Mouse (Mus musculus) adrenal gland, adult (tissue): ENCODE measurements around the gene Dpyd.

Source experiments
- DNase-seq, 2 experiments: peaks; one replicate each; pipeline ENCODE4 v3.0.0; 2022 to 2023; ENCODE audit warnings: low spot score in 1 of 2; ENCODE audit not compliant: inconsistent age in 2 of 2

Gene Dpyd

DNA sequence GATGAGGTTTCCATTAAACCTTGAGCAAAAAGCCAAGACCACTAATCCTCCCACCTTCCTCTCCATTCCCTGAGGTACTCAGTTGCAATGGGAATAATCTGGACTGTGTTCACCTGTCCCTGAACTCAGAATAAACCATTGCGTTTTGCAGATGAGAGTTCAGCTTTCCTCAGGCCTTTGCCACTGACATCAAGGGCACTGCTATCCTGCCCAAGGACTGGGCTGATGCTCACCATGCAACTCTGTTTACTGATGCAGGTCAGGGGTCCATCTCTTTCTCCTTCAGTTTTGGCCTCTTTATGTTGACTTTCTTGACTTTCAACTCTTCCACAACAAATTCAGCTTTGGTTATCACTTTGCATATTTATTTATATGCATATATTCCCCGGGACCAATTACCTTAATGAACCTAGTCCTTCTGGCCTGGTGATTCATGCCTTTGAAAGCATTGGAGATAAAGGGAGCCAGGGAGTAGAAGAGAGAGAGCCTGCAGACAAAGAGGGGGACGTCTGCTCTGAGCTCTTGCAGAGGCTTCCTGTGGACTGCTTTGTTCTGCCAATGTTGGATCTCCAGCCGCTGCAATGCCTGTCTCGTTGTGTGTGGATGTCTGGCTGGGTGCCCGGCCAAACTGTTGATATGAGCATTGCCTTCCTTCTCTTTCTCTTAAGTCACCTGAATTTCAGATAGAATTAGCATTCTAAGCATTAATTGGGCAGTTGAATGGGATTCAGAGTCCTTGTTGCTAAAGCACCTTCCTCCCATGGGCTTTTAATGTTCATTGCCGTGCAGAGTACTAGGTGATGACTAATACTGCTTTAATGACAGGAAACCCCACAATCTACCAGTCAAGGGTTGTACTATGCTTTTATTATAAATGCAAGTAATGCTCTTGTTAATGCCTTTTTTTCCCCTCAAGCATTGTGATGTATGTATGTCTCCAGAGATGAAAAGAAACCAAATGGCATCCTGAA, 771.7 kb downstream of the Dpyd start:
- peak in 1 of 2 experiments; percentile 31 for DNase-seq

DNA sequence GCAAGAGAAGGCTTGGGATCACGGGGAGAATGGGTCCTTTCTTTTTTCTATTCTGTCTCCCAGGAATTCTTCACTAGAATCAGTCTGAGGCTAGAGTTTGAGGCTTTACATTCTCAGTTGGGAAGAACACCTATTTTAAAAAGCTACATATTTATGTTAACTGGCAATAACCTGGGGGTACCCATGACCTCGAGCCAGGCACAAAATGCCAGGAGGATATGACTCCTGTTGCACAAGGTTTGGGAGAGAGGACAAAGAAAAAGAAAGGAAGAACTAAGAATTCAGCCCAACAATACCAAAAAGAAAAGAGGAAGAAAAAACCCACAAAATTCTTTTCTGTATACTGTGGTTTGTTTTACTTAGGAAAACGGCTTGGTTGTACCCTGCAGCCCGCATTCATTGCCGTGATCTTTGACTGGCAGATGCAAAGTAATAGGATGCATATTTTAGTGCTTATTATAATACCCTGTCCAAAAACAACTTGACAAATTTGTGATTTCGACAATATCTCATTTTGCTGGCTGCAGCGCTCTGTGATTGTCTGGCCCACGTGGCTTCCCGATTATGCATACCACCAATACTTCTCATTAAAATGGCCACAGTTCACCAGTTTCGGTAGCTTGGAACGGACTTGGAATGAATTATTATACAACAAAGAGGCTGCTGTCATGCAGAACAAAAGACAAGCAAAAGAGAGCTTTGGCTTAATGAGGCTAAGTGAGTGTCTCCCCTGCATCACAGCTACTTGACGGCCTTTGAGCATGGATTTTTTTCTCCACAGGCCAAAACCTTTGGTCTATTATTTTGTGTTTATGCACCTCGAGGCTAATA, 799.8 kb downstream of the Dpyd start:
- DNase-seq, result no peak

DNA sequence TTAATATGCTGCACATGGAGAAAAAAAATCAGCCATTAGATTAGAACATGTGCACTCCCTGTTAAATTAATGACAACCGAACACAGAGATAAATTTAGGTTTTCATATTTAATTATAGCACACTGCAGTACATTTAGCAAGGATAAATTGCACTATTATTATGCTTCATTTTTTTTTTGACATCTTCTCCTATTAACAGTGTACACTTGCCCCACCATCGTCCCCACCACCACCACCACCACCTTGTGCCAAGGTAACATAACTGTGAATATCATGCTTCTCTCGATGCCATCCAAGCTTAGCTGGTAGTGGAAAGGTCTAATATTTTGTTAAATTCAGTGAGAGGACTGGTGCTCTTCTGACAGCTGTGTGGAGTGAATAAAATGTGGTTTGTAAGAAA, 800.5 kb downstream of the Dpyd start:
- no peak for DNase-seq

DNA sequence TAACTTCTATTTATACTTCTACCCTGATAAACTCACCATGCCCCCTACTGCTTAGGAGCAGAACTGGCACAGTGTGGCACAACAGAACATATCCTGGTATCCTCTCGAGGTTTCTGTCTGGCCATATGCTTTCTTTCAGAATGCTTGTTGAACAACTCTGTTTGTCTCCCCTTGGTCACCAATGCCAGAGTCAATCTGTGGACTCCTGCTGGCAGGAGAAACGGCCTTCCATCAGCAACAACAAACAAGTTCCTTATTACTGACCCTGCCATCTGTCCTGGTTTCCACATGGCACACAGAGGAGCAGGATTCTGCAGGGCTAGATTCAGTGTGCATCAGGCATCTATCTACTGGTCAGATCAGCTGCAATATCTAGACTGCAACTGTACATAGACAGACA, 807.0 kb downstream of the Dpyd start:
- peak in 1 of 2 experiments; percentile 48 for DNase-seq

DNA sequence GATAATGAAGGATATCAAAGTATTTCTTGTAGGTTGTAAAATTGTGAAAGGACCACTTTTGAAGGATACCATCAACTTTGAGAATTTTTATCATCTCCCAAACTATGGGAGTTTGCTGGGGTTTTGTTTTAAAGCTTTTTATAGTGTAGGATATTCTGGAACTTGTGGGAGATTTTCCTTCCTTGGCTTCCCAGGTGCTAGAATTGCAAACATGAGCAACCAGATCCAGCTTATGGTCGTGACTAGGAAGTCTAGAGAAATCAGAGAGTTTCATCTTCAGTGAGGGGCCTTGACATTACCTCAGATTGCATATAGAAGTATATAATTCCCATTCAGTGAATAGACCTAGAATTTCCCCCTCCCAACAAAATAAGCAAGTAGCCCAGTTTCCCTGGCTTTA, 819.2 kb downstream of the Dpyd start:
- no peak for DNase-seq

DNA sequence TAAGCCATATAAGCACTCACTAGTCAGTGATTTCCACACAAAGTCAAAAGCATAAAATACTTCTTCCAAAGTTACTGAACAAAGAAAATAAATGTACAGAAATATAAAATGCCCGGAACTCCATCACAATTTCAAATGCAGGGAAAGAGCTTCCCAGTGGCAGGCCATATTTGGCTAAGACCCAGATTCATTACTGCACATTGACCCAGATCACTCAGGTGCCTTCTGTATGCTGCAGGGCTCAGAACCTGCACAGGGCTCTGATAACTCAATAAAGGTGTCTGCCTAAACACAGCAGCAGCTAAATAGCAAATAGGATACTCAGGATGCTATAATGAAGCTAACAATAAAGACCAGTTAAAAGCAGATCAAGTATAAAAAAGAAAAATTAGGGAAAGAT, 820.5 kb downstream of the Dpyd start:
- no peak for DNase-seq

DNA sequence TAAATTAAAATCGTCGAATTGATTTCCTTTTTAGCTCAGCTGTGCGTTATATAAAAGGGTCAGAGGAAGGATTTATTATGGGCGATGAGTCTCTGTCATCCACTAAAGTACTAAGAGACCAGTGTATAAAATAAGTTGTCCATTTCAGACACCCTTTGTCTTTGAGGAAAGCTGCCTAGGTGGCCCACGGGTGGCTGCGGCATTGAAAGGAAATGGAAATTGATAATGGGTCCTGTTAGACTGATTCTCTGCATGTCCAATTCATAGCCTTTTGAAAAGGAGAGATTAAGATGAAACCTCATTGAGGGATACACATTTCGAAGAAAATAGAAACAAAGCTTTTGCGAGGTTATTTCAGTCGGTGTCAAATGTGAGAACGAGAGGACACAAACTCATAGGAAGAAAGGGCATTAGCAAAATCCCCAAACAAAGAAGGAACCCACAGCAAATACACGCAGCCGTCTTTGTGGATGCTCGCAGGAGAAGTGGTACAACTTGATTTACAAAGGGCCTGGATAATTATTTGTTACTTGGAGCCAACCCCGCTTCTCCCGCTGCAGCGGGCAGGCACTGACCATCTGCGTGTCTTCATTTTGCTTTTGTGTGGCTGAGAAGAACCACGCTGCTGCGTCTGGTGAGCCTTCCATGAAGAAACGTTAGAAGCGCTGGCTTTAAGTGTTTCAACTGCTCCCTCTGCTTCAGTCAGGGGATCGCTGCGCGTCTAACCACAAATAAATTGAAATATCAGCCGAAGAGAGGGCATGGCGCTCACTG, 825.6 kb downstream of the Dpyd start:
- DNase-seq, result no peak

DNA sequence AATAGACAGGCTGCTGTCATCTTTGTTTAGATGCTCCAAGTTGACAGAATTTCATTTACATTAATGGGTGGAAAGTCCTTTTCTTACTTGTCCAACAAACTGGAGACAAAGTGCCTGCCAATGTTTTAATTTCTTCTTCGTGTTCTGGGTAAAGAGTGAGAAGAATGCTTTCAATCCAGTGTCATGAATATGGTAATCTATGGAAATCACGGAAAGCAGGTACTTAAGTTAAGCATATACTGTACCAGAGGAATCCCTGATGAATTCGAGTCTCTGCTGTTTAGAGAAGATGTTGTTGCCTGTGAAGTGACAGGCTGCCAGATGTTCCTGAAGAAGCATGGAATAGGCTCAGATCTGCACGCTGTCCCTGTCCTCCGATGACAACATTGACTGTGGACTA, 835.3 kb downstream of the Dpyd start:
- no peak for DNase-seq

DNA sequence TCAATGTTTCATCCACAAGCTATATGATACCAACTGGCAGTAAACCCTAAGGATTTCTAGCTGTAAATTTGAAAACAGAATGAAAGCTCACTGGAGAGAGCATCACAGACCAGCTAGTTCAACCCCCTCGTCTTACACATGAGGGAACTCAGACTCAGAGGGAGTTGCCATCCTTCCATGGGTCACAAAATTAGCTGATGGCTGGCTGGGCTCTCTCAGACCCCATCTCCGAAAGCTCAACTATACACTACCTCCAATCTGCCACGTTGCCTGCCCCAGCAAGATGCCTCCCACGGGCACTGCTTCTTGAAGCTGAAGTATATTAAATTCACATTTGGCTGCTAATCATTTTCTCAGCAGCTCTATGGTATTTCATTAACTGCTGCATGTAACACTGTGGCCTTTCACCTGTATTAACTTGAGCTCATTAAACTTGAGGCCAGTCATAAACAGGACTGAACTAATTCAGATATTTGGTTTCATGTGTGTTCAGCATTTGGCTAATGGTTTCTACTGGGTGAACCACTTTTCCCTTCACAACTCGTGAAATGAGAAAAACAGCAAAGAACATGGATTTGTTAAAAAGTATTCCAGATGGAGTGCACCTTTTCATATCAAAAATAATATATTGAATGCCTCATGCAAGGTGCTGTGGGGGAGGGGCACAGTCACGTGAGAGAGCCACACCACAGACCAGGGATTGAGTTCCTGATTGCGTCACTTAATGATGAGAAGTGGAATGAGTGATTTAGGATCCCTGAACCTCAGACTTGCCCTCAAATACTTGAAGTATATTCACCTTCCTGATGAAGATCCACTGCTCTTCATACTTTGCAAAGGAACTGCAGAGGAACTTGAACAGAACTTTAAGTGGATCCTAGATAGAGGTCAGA, 841.2 kb downstream of the Dpyd start:
- no peak for DNase-seq

DNA sequence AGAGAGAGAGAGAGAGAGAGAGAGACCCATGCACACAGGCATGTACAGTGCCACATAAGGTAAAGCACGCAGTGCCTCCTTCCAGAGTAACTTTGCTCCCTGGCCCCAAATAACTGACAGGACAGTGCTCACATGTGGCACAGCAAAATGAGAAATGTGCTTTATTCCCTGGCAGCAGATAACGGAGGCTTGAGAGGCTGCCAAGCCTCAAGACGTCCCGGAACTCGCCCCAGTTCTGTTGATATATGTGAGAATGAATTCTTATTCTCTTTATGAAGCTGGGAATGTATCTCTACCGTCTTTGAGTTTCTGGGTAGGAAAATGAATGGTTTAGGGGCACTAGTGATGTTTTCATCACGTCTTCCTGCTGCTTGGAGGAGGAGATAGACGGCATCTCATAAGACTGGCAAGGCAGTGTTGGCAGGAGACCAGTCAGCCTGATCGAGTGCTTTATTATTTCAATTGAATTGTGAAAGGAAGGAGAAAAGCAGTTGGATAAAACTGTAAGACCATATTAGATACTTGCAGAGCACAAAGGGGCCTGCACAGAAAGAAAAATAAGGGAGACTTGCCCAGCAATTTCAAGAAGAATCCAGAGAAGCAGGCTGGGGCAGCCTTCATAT, 857.3 kb downstream of the Dpyd start:
- peak in 1 of 2 experiments; percentile 50 for DNase-seq

DNA sequence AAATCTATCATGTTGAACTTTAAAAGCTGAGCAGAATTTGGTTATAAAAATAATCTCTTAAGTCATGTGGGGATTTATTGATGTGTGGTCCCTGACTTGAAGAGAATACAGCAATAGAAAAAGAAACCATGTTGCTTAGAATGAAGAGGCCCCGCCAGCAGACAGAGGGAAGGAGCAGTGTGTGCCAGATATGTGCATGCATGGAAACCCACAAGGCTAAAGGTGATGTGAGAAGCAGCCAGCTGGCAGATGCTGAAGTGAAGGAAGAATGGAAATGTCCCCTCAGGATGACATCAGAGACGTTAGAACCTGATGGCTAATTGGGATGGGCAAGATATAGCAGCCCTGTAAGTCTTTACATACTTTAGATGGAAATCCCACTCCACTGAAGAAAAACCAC, 857.8 kb downstream of the Dpyd start:
- DNase-seq, result no peak

DNA sequence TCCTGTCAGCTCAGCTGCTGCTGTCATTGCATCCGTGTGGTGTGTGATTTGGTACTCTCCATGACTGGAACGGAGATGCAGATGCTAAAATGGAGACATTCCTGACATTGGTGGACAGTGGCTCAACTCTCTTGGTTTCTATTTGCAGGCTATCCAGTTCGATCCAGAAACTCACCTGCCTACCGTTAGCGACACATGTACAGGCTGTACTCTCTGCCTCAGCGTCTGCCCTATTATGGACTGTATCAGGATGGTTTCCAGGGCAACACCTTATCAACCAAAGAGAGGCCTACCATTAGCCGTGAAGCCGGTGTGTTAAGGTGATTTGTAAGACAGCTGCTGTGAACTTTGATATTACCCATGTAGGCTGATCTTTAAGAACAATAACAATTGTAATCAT, 869.4 kb downstream of the Dpyd start:
- DNase-seq, result peak in 1 of 2 experiments; percentile 24

DNA sequence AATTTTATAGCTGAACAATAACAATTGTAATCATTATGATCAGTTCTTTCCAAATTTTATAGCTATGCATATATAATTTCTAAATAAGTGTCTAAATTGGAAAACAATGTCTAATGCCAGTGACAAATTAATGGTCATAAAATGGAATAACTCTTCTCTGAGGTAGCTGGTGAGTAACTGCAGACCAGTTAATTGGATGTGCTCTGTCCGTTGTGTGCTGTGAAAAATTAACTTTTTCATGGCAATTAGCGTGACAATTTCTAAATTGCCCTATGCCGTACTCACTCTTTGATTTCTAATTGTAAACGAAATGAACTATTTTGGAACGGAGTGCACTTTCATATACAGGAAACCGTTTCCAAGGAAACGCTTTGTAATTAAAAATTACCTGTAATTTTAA, 869.8 kb downstream of the Dpyd start:
- DNase-seq, result no peak

DNA sequence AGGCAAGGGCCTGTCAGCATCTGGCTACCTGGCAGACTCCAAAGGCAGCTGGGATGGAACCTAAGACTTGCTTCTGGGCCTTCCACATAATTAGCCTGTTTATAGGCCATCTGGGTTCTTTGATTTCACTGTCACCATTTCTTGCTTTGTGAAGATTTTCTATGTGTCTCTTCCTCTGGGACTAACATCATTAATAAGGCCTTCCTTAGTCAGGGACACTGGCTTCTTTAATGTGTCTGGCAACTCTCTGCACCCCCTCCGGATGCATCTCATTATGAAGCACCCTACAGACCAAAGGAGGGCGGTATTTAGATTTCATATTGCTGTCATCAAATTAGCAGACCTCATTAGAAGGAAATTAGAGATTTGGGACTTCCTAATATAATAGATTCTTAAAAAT, 885.6 kb downstream of the Dpyd start:
- no peak for DNase-seq

DNA sequence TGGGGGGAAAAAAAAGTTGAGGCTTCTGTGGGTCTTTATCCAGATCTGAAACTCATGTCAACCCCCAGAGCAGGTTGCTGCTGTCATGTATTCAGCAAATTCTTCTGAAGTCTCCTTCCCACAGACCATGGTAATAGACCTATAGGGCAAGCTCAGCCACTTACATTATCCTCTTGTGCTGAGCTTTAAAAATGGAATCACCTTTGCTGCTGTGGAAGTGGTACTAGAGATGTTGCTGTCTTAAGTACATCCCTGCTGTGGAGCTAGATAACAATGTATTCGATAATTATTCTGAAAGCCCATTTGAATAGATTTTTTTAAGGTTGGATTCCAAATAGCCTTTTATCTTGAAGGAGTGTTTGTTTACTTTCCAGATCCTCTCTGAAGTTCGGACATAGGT, 902.1 kb downstream of the Dpyd start:
- no peak for DNase-seq

DNA sequence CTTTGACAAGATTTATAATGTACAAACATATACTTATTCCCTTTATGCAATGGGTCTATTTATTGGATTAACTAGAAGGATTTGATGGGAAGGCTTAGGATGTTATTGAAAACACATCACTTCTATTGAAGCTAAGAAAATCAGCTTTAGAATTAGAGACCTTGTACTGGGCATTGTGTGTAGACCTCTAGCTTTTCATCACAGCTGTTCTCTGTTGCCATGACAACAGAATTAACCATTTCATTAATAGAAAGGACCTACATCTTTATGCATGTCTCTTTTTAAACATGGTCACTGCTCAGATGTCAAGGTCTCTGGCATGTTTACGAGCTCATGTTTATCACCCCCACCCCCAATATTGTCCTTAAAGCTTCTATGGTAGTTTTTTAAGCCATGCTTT, 902.5 kb downstream of the Dpyd start:
- DNase-seq, result no peak

DNA sequence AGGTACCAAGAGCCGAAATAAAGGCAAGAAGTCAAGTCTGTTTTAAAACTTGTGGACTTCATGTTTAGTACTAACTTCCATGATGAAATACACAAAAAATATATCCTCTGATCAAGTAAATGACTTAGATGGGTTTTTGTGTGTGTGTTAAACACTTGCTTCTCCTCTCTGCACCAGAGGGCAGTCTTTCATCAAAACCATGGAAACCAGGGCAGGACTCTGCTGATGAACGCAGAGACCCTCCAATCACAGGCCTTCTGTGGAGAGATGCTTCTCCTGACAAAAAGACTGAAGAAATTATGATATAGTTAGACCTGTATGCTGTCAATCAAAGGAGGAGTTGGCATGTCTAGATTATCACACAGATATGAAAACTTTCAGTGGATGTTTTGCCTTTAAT, 905.8 kb downstream of the Dpyd start:
- DNase-seq, result peak in 1 of 2 experiments; percentile 33
